Mouse (Mus musculus): ENCODE data around the gene Cfap221.

Cfap221 gene

GRCm38 (mm10) chr1:119902551-119903230 lies 94.3 kb downstream of the Cfap221 start:
- no peak for DNase-seq (ENCODE audit: low read depth, low spot score)

- peak; percentile 36 for DNase-seq (ENCODE audit: low read depth, low spot score)
Observed at GRCm38 (mm10) chr1:119899195-119900123, 97.6 kb downstream of the Cfap221 start.

GRCm38 (mm10) chr1:119894936-119895335 lies 102.1 kb downstream of the Cfap221 start:
- DNase-seq (ENCODE audit: low read depth, low spot score): peak; percentile 66

- no peak for DNase-seq (ENCODE audit: low read depth, low spot score)
Observed at GRCm38 (mm10) chr1:119893600-119893999, 103.4 kb downstream of the Cfap221 start.

GRCm38 (mm10) chr1:119892933-119893332 lies 104.1 kb downstream of the Cfap221 start:
- DNase-seq (ENCODE audit: low read depth, low spot score): no peak

GRCm38 (mm10) chr1:119891865-119892264 lies 105.2 kb downstream of the Cfap221 start:
- DNase-seq (ENCODE audit: low read depth, low spot score): no peak

- no peak for DNase-seq (ENCODE audit: low read depth, low spot score)
Observed at GRCm38 (mm10) chr1:119891149-119891548, 105.9 kb downstream of the Cfap221 start.

- DNase-seq (ENCODE audit: low read depth, low spot score): no peak
Observed at GRCm38 (mm10) chr1:119889347-119889746, 107.7 kb downstream of the Cfap221 start.

- DNase-seq (ENCODE audit: low read depth, low spot score): no peak
Observed at GRCm38 (mm10) chr1:119886320-119886719, 110.7 kb downstream of the Cfap221 start.

- DNase-seq (ENCODE audit: low read depth, low spot score): no peak
Observed at GRCm38 (mm10) chr1:119884272-119884671, 112.8 kb downstream of the Cfap221 start.

- DNase-seq (ENCODE audit: low read depth, low spot score): no peak
Observed at GRCm38 (mm10) chr1:119878909-119879308, 118.1 kb downstream of the Cfap221 start.

GRCm38 (mm10) chr1:119877469-119877868 lies 119.6 kb downstream of the Cfap221 start:
- no peak for DNase-seq (ENCODE audit: low read depth, low spot score)
